Mouse (Mus musculus) cerebellum, adult 11-12 months (tissue): ENCODE measurements around the gene Fbxo11.
"Not testable (repeated sequence)": the region's sequence is repeated elsewhere in the genome, so short reads cannot be mapped to it uniquely, and the experiment has no call there.

Experiments
- DNase-seq: peaks from one replicate; pipeline ENCODE4 v3.0.0; 2022

The Fbxo11 gene

DNA sequence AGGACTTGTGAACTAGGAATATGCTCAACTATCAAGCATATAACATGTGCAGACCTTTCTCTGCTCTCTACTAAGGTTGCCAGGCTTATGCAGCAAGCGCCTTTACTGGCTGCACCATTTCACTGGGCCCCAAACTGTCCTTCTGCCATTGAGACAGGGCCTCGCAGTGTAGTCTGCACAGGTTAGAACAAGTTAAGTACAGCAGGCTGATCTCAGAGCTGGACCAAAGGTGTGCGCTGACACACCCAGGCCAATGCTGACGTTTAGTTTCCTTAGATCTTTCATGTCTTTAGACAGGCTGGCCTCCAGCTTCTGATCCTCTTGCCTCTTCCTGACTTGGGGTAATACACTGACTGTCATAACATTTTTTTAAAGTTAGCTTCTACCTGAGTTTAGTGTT, 67.3 kb downstream of the Fbxo11 start:
- no peak for DNase-seq

DNA sequence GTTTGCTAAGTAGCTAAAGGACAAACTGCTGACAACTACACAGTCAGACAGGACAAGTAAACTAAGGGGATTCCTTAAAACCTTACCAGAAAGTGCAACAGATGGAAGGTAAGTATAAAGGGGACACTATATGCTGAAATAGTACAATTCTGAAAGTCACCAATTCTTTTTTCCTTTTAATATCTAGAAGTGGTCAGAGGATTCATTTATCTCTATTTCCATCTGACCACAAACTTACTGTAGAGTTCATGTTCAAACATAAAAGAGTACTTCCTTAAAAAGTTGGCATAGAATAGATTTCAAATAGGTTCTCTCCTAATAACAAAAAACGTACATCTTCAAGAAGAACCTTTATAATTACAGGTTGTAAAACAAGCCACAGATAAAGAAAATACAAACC, 71.8 kb downstream of the Fbxo11 start:
- DNase-seq: no peak

DNA sequence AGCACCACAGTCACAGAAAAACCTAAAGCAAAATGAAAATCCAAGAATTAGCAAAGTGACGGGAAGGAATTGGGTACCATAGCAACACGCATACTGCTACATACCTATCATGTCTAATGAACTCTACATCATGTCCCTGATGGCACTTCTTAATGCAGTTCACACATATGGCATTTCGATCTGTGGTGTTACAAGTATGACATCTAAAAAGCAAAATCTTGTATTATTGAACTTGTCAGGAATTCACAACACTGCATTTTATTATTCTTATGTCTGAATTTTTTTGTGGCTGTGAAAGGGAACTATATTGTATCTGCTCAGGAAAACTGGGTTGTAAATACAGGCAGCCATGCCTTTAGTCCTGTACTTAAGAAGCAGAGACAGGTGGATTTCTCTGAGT, 72.9 kb downstream of the Fbxo11 start:
- DNase-seq: no peak

DNA sequence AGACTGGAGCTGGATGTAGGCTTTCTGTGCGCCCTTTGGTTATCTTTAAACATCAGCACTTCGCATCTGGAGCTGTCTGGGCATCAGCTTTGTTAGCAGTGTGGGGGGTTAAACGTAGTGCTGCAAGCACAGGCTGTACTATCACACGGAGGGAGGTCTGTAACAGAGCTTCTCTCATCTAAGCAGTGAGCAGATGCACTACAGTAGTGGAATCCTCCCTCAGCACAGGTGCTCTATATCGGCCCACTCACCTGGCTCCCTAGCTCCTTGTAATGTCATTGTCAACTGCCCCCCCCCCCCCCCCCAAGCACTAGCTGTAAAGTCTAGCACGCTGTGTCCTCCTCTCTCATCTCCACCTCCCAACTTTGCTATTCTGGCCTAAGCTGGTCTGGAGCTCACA, 77.6 kb downstream of the Fbxo11 start:
- DNase-seq: no peak

DNA sequence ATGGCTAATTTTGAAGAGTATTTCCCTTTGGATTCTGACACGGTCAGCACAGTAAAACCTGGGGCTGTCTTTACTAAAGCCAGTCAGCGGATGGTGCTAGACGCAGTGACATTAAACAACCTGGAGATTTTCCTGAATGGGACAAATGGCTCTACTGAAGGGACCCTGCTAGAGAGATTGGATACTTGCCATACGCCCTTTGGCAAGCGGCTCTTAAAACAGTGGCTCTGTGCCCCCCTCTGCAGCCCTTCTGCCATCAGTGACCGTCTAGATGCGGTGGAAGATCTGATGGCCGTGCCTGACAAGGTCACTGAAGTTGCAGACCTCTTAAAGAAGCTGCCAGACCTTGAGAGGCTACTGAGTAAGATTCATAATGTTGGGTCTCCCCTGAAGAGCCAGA, 79.2 kb downstream of the Fbxo11 start:
- no peak for DNase-seq

DNA sequence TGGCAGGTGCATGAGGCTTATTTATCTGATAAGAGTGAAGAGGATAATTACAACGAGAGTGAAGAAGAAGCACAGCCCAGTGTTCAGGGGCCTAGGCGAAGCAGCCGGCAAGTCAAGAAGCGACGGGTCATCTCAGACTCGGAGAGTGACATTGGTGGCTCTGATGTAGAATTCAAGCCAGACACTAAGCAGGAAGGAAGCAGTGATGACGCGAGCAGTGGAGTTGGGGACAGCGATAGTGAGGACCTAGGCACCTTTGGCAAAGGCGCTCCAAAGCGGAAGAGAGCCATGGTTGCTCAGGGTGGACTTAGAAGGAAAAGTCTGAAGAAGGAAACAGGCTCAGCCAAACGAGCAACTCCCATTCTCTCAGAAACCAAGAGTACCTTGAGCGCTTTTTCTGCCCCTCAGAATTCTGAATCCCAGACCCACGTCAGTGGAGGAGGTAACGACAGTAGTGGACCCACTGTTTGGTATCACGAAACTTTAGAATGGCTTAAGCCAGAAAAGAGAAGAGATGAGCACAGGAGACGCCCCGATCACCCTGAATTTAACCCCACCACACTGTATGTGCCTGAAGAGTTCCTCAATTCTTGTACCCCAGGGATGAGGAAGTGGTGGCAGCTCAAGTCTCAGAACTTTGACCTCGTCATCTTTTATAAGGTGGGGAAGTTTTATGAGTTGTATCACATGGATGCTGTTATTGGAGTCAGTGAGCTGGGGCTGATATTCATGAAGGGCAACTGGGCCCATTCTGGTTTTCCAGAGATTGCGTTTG, 80.5 kb downstream of the Fbxo11 start:
- no peak for DNase-seq

DNA sequence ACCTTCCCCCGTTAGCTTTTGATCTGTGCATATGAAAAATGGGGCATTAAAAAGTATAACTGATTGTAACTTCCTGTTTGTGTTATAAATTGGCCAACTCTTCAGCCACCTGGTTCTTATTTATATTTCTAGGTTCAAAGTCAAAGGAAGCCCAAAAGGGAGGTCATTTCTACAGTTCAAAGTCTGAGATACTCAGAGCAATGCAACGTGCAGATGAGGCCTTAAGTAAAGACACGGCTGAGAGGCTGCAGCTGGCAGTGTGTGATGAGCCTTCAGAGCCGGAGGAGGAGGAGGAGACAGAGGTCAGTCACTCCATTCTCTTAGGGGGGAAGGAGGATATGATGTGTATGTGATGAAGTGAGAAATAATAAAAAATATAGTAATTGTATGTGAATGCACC, 81.8 kb downstream of the Fbxo11 start:
- DNase-seq: no peak

DNA sequence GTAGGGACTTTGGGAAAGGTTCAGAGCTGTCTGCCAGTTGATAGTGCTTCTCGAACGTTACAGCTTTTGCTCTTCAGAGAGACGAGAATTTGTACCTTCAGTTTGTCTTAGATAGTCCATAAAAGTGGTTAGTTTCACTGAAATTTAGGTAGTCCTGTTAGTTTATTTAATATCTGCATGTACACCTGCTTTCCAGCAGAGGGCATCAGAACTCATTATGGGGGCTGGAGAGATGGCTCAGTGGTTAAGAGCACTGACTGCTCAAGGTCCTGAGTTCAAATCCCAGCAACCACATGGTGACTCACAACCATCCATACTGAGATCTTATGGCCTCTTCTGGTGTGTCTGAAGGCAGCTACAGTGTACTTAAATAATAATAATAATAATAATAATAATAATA, 83.0 kb downstream of the Fbxo11 start:
- no peak for DNase-seq

DNA sequence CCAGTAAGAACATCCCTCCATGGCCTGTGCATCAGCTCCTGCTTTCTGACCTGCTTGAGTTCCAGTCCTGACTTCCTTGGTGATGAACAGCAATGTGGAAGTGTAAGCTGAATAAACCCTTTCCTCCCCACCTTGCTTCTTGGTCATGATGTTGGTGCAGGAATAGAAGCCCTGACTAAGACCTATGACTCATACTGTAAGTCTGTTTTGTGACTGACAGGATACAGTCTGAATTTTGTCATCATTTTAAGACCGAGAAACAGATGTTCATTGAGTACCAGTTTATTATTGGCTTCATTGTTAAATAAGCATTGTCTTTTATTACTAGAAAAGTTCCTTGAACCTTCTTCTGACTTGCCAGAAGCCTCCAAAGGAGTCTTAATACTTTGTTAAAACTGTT, 85.4 kb downstream of the Fbxo11 start:
- DNase-seq: not testable (repeated sequence)

DNA sequence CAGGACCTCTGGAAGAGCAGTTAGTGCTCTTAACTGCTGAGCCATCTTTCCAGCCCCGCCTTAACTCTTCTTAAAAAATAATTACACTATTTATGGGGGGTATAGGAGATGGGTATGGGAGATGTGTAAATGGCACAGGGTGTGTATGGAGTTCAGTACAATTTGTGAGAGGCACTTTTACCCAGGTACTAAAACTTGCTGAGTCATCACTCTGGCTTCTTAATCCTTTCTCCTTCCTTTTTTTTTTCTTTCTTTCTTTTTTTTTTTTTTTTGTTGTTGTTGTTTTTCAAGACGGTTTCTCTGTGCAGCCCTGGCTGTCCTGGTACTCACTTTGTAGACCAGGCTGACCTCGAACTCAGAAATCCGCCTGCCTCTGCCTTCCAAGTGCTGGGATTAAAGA, 88.2 kb downstream of the Fbxo11 start:
- not testable (repeated sequence) for DNase-seq

DNA sequence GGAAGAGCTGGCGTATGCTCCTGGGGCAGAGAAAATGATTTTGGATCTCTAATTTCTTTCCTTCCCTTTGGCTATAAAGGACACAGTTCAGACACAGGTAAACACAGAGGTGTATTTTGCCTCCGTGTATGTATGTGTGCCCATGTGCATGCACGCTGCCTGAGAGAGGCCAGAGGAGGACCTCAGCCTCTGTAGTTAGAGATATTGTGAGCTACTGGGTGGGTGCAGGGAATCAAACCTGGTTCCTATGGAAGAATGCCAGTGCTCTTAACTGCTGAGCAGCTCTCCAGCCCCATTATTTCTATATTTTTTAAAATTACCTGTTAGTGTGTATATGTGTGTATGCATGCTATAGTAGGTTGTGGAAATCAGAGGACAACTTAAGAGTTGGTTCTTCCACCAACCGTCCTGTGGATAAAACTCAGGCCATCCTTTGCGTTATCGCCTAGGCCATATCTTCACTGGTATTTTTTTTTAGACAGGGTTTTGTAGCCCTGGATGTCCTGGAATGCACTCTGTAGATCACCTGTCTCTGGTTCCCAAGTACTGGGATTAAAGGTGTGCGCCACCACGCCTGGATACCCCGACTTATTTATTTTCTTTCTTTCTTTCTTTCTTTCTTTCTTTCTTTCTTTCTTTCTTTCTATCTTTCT, 88.8 kb downstream of the Fbxo11 start:
- no peak for DNase-seq

DNA sequence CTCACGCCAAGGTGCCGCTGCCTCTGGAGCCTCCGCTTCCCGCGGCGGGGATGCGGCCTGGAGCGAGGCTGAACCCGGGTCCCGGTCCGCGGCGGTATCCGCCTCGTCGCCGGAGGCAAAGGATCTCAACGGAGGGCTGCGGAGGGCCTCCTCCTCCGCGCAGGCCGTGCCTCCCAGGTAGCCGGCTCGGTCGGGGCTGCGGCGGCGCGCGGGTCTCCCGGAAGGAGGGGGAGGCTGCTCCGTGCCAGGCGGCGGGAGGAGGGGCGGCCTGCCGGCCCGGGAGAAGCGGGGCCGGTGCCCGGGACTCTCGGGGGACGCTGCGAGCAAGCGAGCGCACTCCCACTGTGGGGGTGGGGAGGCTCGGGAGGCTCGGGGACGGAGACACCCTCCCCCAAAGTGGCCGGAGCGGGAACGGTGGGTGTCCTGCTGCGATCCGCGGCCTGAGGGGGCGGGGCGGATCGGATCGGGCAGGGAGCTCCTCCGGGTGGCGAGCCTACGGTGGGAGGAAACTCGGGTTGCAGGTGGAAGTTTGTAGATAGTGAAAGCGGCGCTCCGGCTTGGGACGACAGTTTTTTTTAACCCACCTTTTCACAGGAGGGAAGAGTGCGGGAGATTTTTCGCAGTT, 89.8 kb downstream of the Fbxo11 start:
- DNase-seq: peak; percentile 73

DNA sequence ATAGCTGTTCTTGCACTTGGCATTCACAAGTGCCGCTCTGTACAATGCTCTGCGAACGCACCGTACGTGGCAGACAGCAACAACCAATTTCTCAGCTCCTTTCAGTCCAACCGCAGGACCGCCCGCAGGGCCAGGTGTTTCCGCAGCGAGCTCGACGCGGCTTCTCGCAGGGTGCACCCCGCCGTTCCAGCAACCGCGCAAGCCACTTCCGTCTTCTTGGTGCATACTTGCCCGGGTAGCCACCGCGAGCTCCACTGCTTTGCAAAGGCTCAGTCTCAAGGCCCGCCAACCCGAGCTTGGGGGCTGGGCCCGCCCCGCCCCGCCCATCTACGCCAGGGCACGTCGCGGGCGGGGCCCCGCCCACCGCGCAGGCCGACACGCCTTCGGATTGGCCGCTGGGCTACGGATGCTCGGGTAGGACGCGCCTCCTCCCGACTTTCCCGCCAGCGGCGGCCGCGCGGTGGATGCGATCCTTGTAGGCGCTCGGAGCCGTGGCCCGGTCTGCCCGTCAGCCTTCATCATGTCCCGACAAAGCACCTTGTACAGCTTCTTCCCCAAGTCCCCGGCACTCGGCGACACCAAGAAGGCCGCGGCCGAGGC, 90.4 kb downstream of the Fbxo11 start, which contains the start of gene Msh6:
Gene Msh6 (plus strand): TSS at position 434 of the 600 bp plus-strand sequence.
- DNase-seq: peak; percentile 86

DNA sequence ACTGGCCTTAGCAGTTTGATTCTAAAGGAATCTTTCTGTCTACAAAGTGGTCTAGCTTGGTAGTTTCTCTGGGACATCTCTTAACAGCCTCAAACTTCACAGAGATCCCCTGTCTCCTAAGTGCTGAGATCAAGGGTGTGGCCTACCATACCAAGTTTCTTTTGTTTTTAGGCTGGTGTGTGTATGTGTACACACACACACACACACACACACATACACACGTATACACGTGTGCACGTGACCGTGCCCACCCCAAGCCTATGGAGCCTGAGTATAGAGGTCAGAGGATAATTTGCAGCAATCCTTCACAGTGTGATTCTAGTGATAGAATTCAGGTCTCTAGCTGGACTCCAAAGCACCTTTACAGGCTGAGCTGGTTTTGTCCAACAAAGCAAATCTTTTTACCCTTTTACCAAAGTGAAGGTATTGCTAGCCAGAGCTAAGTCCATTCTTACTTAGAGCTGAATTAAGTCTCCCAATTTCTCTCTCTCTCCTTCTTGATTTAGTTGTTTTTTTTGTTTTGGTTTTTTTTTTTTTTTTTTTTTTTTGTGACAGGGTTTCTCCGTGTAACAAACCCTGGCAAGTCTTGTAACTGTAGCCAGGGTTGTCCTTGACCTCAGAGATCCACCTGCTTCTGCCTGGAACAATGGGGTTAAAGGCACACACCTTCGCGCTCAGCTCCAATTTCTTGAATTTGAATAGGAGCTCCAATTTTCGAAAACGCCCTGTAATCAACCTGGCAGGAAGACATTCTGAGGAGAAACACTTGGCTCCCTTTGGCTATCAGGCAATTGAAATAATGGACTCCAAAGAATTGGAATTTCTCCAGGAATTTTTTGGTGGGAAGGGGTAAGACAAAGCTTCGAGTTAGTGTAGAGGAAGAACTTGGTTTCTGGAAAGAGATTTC, 91.6 kb downstream of the Fbxo11 start:
- no peak for DNase-seq

DNA sequence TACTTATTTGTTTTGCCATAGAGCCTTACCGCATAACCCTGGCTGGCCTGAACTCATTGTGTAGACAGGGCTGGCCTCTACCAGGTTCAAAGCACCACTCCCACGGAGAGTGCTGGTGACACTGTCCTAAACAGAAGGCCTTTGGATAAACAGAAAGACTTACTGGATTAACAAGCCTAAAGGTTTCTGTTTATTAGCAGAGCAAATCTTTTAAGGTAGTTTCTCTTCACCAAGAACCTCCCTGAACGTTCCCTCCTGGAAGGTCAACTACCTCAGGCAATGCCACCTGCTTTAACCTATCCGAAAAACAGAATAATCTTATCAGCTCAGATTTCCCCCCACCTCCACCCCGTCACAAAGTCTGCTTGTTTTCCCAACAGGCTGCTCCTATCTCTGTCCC, 92.2 kb downstream of the Fbxo11 start:
- no peak for DNase-seq

DNA sequence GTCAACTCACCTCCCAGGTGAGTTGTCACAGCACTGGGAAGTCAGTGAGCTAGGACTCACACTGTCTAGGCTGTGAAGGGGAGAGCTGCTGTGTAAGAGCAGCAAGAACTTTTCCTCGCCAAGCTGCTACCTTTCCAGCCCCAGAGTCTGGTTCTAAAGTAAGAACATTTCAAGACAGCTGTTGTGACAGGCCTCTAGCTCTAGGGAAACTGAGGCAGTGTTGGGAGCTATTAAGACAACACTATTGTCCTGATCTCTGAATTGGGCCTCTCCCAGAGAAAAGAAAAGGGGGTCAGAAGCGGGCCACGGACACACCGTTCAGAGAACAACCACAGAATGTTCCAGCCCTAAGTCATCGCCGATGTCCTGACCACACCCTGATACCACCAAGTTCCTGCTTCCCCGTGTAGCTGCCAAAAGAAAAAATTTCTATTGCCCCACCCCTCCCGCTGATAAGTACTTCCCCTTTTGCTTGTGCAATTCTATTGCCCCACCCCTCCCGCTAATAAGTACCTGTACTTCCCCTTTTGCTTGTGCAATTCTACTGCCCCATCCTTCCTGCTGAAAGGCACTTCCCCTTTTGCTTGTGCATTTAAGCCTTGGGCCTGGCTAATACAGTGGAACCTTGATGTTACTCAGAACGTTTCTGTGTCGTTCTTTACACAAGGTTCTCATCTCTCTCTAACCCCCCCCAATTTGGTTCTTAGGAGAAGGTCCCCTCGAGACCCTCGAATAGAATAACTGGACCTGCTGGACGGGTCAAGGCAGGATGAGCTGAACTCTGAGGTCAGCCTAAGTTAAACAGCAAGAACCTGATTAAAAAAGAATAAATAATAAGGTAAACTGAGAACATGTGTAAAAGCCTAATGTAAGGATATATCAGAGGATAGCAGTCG, 93.1 kb downstream of the Fbxo11 start:
- DNase-seq: not testable (repeated sequence)

DNA sequence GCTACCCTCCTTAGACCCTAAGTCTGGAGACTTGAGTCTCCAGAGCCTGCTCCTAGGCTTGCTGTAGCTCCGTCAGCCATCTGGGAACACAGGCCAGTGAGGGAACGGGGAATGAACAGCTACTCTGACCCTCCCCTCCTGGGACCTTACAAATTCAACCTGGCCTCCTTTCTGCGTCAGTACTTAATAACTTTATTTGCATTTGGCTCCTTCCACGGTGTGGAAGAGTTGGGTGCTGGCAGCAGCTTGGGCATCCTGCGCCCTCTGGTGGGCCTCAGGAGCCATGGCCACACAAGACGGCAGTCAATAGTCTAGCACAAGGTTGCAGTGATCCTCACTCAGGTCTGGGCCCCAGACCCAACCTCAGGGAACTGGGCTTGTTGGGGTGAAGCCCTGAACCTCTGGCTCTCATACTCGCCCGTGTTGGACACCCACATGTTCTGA, 96.6 kb downstream of the Fbxo11 start:
- not testable (repeated sequence) for DNase-seq

DNA sequence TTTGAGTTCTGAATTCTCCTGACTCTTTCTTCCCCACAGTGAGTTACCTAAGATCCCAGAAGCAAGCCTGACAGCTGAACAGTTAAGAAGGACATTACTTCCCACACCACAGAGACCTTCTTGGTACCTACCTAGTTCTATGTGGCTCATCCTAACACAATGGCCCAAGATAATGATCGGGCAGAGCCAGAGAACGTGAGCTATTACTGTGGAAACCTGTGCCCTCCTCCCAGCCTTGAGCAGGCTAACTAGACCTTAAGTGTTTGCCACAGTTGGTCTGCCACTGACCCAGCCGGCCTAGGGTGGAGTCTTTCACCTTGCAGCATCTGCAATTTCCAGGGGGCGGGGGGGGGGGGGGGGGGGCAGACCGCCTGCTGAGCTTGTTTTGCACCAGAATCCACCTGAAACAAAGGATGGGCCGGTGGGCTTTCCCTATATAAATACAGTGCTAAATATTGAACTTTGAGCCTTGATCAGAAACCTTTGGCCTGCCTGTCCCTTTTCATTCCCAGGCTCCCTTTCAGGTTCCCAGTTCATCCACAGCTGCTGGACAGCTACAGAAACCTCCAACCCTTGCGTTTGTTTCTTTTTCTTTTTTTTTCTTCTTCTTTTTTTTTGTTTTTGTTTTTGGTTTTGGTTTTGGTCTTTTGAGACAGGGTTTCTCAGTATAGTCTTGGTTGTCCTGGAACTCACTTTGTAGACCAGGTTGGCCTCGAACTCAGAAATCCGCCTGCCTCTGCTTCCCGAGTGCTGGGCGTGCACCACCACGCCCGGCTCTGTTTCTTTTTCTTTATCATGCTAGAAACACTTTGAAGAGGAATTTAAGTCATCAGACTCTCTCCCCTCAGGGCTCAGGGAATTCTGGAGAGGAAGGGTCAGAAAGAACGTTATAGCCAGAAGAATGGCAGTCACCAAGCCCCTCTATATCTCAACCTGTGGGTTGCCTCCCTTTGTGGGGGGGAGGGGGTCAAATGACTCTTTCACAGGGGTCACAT, 101.7 kb downstream of the Fbxo11 start:
- DNase-seq: no peak

DNA sequence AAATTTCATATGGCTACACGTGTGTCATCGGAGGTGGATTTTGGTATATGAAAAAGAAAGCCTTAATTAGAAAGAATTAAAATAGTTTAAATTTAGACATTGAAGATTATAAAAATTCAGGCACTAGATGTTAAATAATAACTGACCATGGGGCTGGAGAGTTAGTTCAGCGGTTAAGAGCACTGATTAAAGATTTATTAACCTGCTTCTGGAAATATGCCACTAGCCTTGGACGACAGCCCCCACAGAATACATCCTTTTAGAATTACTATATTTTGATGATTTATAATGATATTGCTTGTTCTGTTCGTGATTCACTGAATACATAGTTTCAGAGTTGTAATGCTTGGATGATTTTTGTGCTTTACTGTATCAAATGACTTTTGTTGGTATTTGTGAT, 105.2 kb downstream of the Fbxo11 start:
- DNase-seq: not testable (repeated sequence)

DNA sequence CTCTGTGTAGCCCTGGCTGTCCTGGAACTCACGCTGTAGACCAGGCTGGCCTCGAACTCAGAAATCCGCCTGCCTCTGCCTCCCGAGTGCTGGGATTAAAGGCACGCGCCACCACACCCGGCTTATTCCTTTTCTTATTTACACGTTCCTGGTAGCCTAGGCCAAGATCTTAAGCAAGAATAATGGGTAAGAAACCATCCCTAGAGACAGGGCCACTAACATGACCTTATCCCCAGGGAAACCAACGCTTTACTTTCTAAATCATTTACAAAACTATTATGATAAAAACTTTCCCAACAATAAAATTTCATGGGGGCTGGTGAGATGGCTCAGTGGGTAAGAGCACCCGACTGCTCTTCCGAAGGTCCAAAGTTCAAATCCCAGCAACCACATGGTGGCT, 105.7 kb downstream of the Fbxo11 start:
- DNase-seq: not testable (repeated sequence)
